Mouse (Mus musculus): ENCODE data around the gene Ces1g. TPM values are rescaled to one million over a fixed set of nuclear protein-coding genes. Genes with fewer than 3 reads are reported as not detected.

Ces1g gene
- polyA plus RNA-seq, 1 experiment from 2014 or later = not detected

Other genes starting within 250 kb of the Ces1g start
- 0.18 TPM in 2 replicates for gene Ces1c, start 206.0 kb downstream of the Ces1g start, polyA plus RNA-seq (2015; fragmentation: Nextera tagmentation; extraction: Ambion mirVana)
- 3.3 and 3.8 TPM in 2 replicates for gene Ces1d, start 139.5 kb downstream of the Ces1g start, polyA plus RNA-seq (2015; fragmentation: Nextera tagmentation; extraction: Ambion mirVana)
- 0.12 and 0.27 TPM in 2 replicates for gene Ces1e, start 107.7 kb downstream of the Ces1g start, polyA plus RNA-seq (2015; fragmentation: Nextera tagmentation; extraction: Ambion mirVana)
- 0.69 and 0.77 TPM in 2 replicates for gene Ces1f, start 57.6 kb downstream of the Ces1g start, polyA plus RNA-seq (2015; fragmentation: Nextera tagmentation; extraction: Ambion mirVana)
- gene Ces1h, start 42.4 kb upstream of the Ces1g start, polyA plus RNA-seq (2015; fragmentation: Nextera tagmentation; extraction: Ambion mirVana) = 0.27 and 0.36 TPM in 2 replicates
- gene Ces5a, start 198.5 kb upstream of the Ces1g start, polyA plus RNA-seq (2015; fragmentation: Nextera tagmentation; extraction: Ambion mirVana) = 0.25 and 0.53 TPM in 2 replicates